Mouse (Mus musculus): ENCODE data around the gene Iqsec2. TPM values are rescaled to one million over a fixed set of nuclear protein-coding genes. Genes with fewer than 3 reads are reported as not detected.

Gene Iqsec2
- total RNA-seq, 2 experiments from 2014 or later = 18.0 to 18.9 TPM

DNA sequence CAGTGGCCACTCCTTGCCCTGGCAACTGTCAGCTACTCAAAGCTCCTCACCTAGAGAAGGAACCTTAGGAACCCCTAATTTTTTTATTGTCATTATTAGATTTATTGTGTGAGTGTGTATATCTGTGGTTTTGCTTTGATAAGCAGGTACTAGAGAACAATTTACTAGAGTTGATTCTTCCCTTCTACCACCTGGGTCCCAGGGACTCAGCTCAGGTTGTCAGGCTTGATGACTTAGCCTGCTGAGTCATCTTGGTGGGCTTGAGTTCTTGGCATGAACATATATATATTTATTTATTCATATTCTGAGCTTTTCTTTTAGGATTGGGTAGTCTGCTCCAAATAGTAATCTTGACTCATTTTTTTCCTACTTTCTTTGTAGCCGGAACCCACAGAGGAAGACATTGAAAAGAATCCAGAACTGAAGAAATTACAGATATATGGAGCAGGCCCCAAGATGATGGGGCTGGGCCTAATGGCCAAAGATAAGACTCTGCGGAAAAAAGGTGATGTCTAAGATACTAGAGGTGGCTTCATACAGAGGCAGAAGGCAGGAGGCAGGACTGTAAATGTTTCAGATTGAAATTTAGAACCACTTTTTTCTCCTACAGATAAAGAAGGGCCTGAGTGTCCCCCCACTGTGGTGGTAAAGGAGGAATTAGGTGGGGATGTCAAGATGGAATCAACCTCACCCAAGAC lies 100.6 kb downstream of the Iqsec2 start:
- no peak for DNase-seq (ENCODE audit: low spot score in 2 of 2)

- no peak for DNase-seq (ENCODE audit: low spot score in 2 of 2)
Observed at GRCm38 (mm10) chrX:152271189-152271588, 127.1 kb downstream of the Iqsec2 start.

Other genes with a start within 250 kb of the Iqsec2 start
- gene Hsd17b10, start 142.4 kb upstream of the Iqsec2 start, total RNA-seq (2021) = 100 to 1,000 TPM in 1 of 2 experiments, 10 to 100 TPM in 1; 99.6 to 102 TPM
- under 1 TPM; 0.54 to 0.75 TPM for gene Ribc1, start 128.0 kb upstream of the Iqsec2 start, total RNA-seq (2021)
- gene Smc1a, start 127.8 kb upstream of the Iqsec2 start, total RNA-seq (2021) = 10 to 100 TPM; 50.3 to 59.5 TPM
- gene Kdm5c, start 88.8 kb downstream of the Iqsec2 start, total RNA-seq (2021) = 10 to 100 TPM; 33.8 to 49.2 TPM
- gene Kantr, start 183.2 kb downstream of the Iqsec2 start, total RNA-seq (2021) = 1 to 10 TPM; 4.5 to 5.0 TPM
- gene Tspyl2, start 198.2 kb downstream of the Iqsec2 start, total RNA-seq (2021) = 10 to 100 TPM; 17.2 to 19.9 TPM
- 1 to 10 TPM; 4.8 to 5.2 TPM for gene Gpr173, start 224.4 kb downstream of the Iqsec2 start, total RNA-seq (2021)

Measured in gastrocnemius, postnatal 4 days (tissue).